Mouse (Mus musculus) C2C12 (cell line): Measurements from ENCODE around the gene 1700010B08Rik.

Source experiments
- CEBPB ChIP-seq: IDR thresholded peaks from one replicate; pipeline ENCODE4 v1.6.1; 2011; ENCODE audit warnings: low read depth, mild to moderate bottlenecking, control low read depth, moderate library complexity
- CTCF ChIP-seq: IDR thresholded peaks from one replicate; pipeline ENCODE4 v1.5.1; 2011; ENCODE audit not compliant: control insufficient read depth, insufficient read depth, insufficient read length
- MAX ChIP-seq: IDR thresholded peaks from one replicate; pipeline ENCODE4 v1.6.1; 2011; ENCODE audit warnings: mild to moderate bottlenecking, control low read depth
- USF1 ChIP-seq: IDR thresholded peaks from one replicate; pipeline ENCODE4 v1.6.1; 2011; ENCODE audit warnings: low read depth, mild to moderate bottlenecking, control low read depth, moderate library complexity

GRCm38 (mm10) chr2:173672328-173672896 is 46.8 kb upstream of the 1700010B08Rik start:
- TF ChIP-seq CTCF (no peak), CEBPB (no peak), MAX (no peak), USF1 (no peak)
